Mouse (Mus musculus): Measurements from ENCODE around the gene Gm17949. TPM values are rescaled to one million over a fixed set of nuclear protein-coding genes. Genes with fewer than 3 reads are reported as not detected.

Gene Gm17949
- total RNA-seq (2021) = not detected

GRCm38 (mm10) chr17:57011236-57012141 is at the start of gene Gm17949, which contains the start of gene Gtf2f1:
Gene Gm17949 (plus strand): TSS chr17:57011469.
Gene Gtf2f1 (minus strand): TSS chr17:57011288.
- DNase-seq = peak; percentile 92

- no peak for DNase-seq
Observed at GRCm38 (mm10) chr17:56961880-56962279, 49.4 kb upstream of the Gm17949 start.

GRCm38 (mm10) chr17:56962642-56963405 is 48.4 kb upstream of the Gm17949 start:
- no peak for DNase-seq

GRCm38 (mm10) chr17:56963646-56964045 is 47.6 kb upstream of the Gm17949 start:
- DNase-seq = no peak

- no peak for DNase-seq
Observed at GRCm38 (mm10) chr17:56969321-56969720, 41.9 kb upstream of the Gm17949 start.

- DNase-seq = no peak
Observed at GRCm38 (mm10) chr17:56970081-56970480, 41.2 kb upstream of the Gm17949 start.

- no peak for DNase-seq
Observed at GRCm38 (mm10) chr17:56973956-56974707, 37.1 kb upstream of the Gm17949 start.

- no peak for DNase-seq
Observed at GRCm38 (mm10) chr17:56974708-56975240, 36.5 kb upstream of the Gm17949 start.

GRCm38 (mm10) chr17:56975391-56975790 is 35.9 kb upstream of the Gm17949 start:
- DNase-seq = no peak

- no peak for DNase-seq
Observed at GRCm38 (mm10) chr17:56976531-56977390, 34.5 kb upstream of the Gm17949 start.

- no peak for DNase-seq
Observed at GRCm38 (mm10) chr17:56979524-56979923, 31.7 kb upstream of the Gm17949 start.

- no peak for DNase-seq
Observed at GRCm38 (mm10) chr17:56981049-56981448, 30.2 kb upstream of the Gm17949 start.

GRCm38 (mm10) chr17:56982013-56982412 is 29.3 kb upstream of the Gm17949 start, which contains the start of gene Acer1:
Gene Acer1 (minus strand): TSS chr17:56982126.
- DNase-seq = no peak

- no peak for DNase-seq
Observed at GRCm38 (mm10) chr17:56984886-56985285, 26.4 kb upstream of the Gm17949 start.

- DNase-seq = no peak
Observed at GRCm38 (mm10) chr17:56985656-56986055, 25.6 kb upstream of the Gm17949 start.

- no peak for DNase-seq
Observed at GRCm38 (mm10) chr17:56986105-56986805, 25.0 kb upstream of the Gm17949 start.

- DNase-seq = no peak
Observed at GRCm38 (mm10) chr17:56988441-56988840, 22.8 kb upstream of the Gm17949 start.

GRCm38 (mm10) chr17:56988921-56989430 is 22.3 kb upstream of the Gm17949 start:
- DNase-seq = no peak

GRCm38 (mm10) chr17:56989467-56990114 is 21.7 kb upstream of the Gm17949 start:
- peak; percentile 74 for DNase-seq
